Mouse (Mus musculus): ENCODE measurements around the gene Ksr2.

- TF ChIP-seq CTCF (IDR thresholded peaks at IDR 0.05; ENCODE audit: low read depth, low read length) (no peak), POLR2A (IDR thresholded peaks at IDR 0.05; ENCODE audit: extremely low read depth, insufficient read depth, low read length) (no peak)
Observed at GRCm38 (mm10) chr5:117546694-117547268, 133.0 kb downstream of the Ksr2 start.

Measured in liver, adult 2 months (tissue).